Mouse (Mus musculus) cortical plate, adult 2 months (tissue): ENCODE measurements around the gene Alg9.

Source experiments
- CTCF ChIP-seq: fragments of 200-500 bp; IDR thresholded peaks from 2 replicates; pipeline ENCODE4 v1.5.1; 2011; ENCODE audit warnings: mild to moderate bottlenecking, control low read depth, low read length; ENCODE audit not compliant: insufficient read depth; ENCODE audit errors: extremely low read depth
- POLR2A ChIP-seq: fragments of 200-500 bp; IDR thresholded peaks from 2 replicates; pipeline ENCODE4 v1.6.1; 2011; ENCODE audit warnings: mild to moderate bottlenecking, low read length, control low read depth; ENCODE audit not compliant: insufficient read depth; ENCODE audit errors: extremely low read depth

- TF ChIP-seq CTCF (peak; percentile 79), POLR2A (no peak)
Observed at GRCm38 (mm10) chr9:50800985-50801384, 26.2 kb downstream of the Alg9 start.
